Mouse (Mus musculus) right cerebral cortex, postnatal 36 days (tissue): Measurements from ENCODE around the gene Zfp84.
A peak's percentile ranks its signal among the peaks of the same experiment; 100 is the strongest.

Experiments
- DNase-seq, 2 experiments: peaks; one replicate each; pipeline ENCODE4 v3.0.0; 2022; ENCODE audit warnings: low spot score in 2 of 2, mixed read lengths in 1 of 2

The Zfp84 gene

DNA sequence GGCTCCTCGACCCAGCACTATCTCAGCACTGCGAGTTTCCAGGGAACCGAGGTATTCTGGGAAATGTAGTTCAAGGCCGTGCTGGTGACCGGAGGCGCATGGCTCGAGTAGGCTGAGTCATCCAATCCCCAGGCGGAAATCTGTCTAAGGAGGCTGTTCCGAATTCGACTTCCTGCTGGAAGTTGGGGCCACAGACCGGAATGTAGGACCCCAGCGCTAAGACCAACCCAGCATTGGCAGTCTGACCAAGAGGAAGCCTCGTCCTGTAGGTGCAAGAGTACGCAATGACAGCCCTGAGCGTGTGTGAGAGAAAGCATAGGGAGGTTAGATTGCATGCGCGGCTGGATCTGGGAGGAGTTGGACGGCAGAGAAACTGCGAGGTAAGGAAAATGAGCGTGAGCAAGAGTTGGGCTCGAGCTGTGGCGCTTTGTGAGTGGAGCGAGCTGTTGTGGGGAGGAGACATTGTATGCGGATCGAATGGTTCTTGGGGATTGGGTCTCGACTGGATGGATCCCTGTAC, 47.6 kb downstream of the Zfp84 start, which contains the start of gene Zfp790:
Gene Zfp790, plus strand, starts transcription at position 205 of the 520 bp plus-strand sequence.
- peak; percentile 89 to 94 for DNase-seq

DNA sequence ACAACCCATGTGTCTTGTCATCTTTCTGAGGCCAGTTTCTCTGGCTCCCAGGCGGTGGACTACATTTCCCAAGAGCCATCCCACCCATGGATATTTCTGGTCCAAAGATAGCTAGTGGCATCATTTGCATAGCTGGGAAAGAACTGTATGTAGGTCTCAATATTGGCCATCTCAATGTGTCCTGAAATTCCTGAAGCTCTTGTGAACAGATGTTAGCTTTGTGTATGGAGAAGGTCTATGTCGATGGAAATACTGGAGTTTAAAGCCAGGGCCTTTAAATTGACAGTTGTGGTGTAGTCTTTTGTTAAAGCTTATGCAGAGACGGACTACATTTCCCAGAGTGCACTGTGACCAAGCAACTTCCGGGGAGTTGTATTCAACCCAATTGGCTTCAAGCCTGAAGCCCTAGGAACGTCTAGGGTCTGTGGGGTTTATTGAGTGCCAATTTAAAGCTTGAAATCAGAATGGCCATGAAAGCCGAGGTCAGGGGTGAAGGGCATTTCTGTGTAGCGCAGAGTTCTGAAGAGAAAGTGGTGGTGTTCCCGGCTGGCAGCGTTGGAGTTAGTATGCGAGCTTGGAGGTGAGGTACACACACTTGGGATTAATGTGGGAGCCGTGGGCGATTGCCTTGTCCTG, 50.4 kb downstream of the Zfp84 start:
- DNase-seq, result peak; percentile 56 to 80

DNA sequence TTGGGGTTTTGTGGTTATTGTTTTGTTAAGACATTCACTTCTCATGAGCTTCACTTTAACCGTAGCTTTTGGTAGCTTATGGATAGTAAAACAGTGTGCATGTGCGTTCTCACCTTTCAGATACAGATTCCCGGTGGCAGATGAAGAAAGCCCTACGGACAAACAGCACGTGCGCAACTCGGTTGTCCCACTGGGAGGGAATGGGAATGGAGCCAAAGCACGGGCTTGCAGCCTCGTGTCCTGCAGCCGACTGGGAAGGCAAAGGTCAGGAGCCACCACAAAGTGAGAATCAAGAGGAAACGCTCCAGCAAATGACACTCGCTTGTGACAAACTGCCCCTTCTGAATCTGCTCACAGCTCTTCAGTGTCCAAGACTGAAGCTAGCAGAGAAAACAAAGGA, 59.6 kb downstream of the Zfp84 start:
- DNase-seq, result no peak
